Mouse (Mus musculus) kidney, postnatal 4 days (tissue): ENCODE results near the gene Cnih3.
A peak's percentile ranks its signal among the peaks of the same experiment; 100 is the strongest.

Experiments
- DNase-seq, 2 experiments: peaks; one replicate each; pipeline ENCODE4 v3.0.0; 2021; ENCODE audit warnings: mixed read lengths in 2 of 2

Cnih3 gene

DNA sequence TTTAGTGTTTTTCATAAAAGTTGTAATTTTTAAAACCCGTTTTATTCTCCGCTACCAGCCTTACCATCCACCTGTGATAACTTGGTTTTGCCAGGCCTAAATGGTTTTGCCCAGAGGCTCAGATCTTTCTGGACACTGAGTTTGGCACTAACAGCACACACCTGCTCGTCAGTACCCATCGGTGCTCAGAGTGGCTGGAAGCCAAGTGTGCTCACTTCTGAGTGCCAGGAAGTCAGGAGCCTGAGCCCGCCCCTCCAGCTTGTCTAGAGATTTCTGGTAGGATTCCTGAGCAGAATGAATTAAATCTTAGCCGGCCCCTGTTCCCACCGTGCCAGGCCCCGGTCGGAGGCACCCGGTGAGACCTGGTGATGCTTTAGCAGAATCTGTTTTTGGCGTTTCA, 54.9 kb downstream of the Cnih3 start:
- DNase-seq: no peak

DNA sequence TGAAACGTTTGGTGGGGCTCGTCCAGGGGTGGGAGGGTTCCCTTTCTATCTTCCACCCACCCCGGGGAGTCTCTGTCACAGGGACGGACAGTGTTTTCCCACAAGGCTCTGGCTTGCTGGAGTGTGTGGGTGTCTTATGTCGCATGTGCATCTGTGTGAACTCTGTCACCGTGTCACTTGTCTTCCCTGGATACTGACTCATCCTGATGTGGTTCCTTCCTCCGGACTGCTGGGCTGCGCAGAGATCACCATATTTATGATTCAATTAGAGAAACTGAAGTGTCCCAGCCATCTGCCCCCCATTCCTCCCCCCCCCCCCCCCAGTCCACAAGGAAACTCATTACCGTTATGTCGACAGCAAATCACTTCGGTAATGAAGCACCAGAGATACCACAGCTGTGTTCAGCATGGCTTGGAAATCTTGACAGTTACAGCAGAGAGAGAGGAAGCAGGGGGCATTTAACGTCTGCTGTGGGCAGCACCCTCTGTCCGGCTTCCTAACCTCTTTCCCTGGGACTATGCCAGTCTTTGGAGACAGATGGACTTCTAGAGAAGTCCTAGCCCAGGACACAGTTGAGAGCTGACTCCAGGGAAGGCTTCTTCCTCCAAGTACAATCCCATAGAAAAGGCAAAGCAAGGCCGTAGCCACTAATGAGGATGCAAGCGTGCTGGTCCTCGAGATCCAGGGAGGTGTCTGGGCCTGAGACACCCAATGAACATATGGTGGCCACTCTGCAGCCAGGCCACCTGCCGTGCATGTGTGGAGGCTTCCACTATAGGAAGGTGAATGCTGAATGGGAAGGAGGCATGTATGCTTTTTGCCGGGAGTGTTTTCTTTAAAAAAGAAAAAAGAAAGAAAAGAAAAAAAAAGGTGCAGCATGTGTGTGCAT, 55.9 kb downstream of the Cnih3 start:
- DNase-seq: no peak

DNA sequence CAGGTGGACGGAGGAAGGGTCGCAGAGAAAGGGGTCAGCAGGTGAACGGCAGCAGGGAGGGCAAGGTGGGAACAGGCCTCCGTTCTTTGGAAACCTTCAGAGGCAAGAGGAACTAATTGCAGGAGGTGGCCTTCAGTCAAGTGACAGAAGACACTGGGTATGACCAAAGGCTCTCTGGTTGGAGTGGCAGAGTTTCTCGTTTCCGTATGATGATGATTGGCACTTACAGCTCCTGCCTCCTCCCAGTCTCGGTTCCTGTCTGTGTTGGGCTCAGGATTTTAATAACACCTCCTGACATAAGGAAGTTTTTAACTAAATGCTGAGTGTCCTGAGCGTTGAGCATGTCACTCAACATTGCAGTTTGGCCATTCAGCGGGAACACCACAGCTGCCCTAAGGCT, 57.3 kb downstream of the Cnih3 start:
- no peak for DNase-seq

DNA sequence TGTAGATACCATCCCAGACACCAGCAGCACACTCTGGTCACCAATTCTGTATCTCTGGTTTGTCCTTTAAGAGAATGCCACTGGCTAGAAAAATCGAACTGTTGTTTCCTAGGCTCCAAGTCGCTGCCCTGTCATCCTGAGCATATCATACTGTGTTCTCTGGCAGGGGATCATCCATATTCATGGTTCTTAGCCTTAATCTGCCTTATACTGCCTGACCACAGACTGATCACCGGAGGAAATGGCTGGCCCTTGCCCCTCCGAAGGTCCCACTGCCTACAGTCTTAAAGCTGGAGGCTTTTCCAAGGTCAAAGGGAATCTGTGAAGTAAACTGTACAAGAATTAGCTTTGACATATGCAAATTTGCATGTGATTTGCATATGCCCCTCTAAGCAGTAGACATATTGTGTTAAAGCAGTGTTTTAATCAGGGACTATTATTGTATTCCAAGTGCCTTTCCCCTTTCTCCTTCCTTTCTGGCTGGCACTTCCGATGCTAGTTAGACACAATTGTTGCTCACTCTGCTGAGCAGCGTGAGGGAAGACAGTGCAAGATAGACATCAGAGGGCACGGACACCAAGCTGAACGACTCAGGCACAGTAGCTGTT, 58.3 kb downstream of the Cnih3 start:
- DNase-seq: no peak

DNA sequence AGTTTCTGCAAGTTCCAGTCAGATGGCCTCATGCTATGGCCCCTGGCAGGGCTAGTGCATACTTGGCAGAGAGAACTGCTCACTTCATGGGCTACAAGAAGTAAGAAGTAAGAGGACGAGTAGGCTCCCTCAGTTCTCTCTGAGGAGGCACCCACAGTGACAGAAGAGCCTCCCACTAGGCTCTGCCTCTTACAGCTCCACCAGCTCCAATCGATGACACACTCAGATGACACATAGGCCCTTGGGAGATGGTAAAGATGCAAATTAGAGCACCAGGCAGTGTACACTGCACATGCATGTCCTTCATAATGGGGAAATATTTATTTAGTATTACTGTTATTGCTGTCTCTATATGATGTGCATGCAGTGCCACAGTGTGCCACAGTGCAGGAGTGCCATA, 62.6 kb downstream of the Cnih3 start:
- DNase-seq: no peak

DNA sequence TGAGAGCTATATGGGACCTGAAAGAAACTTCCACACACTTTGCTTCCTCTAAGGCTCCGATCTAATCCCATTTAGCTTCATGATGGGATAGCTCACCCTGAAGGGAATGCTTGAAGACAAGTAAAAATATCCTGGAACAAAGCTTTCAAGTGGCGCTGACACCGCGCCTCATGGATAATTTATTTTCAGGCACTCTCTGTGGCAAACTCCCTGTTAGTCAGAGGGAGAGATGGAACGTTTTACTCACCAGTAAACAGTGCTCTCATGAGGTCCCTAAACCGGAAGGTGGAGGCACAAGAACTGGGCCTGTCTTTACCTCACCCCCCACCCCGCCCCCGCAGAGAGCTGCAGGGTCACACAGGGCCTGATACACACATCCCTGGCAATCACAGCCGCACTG, 64.4 kb downstream of the Cnih3 start:
- DNase-seq: no peak

DNA sequence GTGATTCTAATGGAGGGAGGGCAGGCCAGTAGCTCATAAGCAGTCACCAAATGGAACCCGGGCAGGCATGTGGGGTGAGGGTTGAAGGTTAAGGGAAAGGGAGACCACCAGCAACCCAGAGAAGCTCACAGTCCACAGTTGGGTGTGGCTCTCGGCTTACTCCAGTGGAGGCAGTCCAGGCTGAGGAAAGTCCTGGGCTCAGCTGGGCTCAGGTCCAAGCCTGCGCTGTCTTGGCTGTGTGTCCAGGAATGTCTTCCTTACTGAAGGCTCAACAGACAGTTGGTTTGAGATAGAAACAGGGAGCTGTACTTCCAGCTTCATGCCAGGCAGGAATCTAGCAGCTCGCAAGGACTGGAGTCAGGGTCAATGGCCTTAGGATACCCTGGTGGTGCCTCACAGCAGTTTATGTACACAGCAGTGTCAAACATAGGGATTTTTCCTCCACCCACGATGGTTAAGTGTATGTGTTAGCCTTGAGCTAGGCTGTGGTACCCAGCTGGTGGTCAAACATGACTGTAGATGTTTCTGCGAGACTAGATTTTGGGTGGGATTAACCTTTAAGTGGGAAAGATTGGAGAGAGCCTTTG, 65.6 kb downstream of the Cnih3 start:
- peak; percentile 50 to 60 for DNase-seq

DNA sequence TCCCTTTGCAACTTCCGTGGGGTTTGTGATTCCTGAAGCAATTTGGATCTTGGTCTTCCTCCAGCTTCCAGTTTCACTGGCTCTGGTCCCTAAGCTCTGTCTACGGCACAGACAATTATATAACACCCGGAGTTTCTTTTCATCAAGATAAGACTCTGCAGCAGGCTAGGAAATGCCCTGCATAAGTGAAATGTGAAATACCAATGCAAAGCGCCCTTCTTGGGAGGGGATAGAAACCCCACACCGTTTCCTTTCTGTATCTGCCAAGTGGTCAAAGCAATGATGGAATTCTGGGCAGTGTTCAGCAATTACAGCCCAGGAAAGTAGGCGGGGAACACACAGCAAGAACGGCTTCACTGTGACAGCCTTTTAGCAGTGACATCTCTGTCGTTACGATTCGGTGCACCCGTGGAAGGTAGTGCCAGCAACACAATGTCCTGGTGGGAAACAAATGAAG, 67.7 kb downstream of the Cnih3 start:
- no peak for DNase-seq

DNA sequence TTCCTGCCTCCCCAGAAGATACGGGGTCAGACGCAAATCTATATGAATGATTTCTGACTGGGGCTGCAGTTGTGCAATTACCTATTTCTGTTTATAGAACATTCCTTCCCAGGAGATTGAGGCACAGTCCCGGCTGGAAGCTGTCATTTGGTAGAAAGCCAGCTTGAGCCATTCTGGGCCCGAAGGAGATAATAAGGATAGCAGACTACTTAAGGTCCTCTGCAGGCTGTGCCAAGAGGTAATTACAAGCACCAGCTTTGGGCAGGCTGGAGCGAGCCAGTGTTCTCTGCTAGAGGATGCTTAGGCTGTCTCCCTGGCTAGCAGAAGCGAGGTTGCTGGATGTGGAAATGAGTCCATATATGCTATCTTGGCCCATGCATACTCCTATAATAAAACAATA, 70.4 kb downstream of the Cnih3 start:
- no peak for DNase-seq

DNA sequence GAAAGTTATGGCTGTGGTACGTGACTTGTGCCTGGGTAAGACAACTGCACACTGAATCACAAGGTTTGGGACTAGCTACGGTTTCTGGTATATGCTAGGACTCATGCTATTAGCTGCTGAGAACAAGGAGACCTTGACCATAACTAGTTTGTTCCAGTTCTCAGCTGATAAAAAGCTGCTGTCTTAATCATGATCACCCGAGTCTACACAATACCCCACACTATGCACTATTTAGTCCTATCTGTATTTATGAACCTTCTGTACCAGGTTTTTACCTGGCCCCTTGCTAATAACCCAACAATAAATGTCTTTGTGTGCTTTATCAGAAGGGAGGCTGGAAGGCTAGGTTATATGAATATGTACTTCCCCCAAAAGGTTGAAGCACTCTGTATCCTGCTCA, 72.5 kb downstream of the Cnih3 start:
- no peak for DNase-seq

DNA sequence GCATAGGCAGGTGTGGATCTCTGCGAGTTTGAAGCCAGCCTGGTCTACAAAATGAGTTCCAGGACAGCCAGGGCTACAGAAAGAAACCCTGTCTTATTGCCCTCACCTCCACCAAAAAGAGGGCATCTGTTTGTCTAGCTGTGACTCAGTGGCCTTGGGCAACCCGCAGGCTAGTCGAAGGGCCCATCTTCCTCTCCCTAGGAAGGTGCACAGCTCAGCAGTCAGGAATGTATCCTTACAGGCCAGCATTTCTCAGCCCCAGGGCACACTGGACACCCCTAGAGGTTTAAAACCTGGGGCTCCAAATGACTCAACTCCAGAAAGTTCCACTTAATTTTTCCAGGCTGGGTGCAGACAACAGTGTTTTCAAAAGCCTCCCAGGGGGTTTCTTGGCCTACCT, 73.0 kb downstream of the Cnih3 start:
- no peak for DNase-seq

DNA sequence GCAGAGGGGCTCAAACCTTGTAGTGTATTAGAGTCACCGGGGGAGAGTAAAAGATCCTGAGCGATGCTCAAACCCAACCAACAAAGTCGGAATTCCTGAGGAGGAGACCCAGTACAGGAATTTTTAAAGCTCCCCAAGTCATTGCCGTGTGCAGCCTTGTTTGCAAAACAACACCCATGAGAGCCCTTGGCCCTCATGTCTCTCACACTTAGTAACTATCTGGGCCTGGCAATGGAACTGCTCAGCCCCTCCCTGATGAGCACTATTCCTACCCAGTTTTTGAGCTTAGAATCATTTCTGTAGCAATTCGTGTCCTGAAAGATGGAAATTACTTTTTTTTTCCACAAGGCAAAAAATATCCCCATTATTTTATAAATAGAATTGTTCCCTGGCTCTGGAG, 74.0 kb downstream of the Cnih3 start:
- DNase-seq: no peak

DNA sequence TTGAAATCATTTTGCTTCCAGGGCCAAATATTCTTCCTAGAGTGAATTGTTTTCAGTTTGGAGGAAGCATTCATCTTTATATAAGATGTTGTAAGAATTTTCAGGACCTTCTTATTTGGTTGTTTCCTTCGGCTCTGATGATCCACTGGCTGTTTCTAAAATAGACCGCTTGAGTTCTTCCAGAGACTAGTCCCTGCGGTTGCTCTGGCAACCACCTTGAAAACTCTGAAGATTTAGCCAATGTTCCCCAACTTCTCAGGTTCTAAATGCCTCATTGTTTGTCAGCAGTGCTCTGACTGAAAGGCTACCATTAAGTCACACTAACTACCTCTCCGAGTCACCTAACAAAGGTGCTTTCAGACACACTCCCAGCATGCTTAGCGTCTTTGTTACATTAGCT, 80.8 kb downstream of the Cnih3 start:
- no peak for DNase-seq

DNA sequence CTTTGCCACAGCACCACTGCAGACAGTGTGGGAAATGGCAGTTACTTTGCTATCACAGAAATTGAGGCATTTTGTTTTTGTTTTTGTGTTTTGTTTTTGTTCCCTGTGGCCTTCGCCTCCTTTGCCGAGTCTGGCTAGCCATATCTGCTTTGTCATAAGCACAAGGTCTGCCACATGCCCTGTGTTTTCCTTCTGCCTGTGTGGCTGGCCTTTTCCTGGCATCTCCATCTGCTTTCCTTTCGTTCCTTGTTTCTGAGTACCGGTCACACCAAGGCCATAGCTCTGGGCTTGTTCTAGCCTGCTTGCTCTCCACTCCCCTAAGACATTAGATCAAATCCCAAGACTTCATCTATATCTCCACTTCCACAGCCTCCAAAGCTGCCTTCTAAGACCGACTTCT, 83.0 kb downstream of the Cnih3 start:
- no peak for DNase-seq

DNA sequence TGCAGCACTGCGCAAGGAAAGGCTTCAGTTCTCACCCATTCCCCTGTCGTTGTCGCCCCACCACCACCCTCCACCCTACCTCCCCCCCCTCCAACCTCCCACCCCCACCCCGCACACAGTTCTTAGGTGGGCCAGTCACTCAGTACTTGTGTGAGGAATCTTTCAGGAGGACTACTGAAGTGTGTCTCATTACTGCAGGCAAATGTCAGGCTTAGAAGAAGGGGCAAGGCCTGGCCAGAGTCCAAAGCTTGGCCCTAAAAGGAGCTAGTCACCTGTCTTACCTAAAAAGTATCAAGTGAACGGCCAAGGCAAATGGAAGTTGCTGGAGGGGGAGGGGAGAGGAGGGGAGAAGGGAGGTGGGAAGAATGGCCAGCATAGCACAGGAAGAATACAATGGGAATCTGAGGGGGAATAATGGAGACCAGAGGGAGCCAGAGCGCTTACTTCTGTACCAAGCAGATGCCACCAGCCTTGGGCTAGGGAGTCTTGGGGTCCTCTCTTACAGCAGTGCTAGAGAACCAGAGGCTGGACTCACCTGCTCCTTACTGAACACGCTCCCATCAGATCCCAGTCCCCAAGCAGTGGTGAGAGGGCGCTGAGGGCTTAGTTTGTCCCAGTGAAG, 88.7 kb downstream of the Cnih3 start:
- peak; percentile 69 to 78 for DNase-seq

DNA sequence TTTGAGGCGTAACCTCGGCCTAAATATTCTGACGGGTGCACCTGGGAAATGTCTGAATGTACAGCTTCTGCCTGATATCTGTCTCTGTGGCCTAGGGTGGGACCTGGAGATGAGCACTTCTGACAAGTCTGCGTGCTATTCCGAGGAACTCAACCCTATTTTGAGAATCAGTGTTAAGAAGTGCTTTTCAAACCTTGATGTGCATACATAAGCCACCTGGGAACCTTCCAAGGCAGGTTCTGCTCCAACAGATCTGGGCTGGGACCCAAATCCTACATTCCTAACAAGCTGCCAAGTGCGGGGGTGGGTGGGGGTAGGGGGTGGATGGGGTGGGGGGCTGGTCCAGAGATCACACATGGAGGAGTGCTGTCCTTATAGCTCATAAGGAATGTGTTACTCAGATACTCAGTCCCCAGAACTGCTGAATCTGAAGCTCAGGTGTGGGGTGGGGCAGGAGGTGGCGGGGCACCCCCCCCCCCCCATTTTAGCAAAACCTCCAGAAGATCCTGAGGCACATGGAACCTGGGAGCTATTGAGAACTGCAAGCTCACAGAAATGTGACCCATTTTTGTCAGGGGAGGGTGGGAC, 89.3 kb downstream of the Cnih3 start:
- DNase-seq: peak in 1 of 2 experiments; percentile 43

DNA sequence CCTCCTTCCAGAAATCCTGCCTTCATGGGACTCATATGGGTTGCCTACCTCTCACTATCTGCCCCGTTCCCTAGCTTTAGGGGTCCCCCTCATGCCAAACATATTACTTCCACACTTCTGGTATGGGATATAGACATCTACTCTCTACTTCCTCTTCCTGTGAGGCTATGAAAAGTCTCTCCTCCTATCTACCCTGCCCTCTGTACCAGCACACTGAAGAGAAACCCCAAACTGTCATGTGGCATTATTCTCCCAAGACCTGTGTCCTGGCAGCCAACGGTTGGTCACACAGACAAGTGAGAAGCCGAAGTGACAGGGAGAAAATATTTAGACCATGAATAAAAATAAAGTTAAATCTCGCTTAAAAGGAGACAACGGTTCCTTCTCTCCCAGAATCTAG, 92.6 kb downstream of the Cnih3 start:
- no peak for DNase-seq

DNA sequence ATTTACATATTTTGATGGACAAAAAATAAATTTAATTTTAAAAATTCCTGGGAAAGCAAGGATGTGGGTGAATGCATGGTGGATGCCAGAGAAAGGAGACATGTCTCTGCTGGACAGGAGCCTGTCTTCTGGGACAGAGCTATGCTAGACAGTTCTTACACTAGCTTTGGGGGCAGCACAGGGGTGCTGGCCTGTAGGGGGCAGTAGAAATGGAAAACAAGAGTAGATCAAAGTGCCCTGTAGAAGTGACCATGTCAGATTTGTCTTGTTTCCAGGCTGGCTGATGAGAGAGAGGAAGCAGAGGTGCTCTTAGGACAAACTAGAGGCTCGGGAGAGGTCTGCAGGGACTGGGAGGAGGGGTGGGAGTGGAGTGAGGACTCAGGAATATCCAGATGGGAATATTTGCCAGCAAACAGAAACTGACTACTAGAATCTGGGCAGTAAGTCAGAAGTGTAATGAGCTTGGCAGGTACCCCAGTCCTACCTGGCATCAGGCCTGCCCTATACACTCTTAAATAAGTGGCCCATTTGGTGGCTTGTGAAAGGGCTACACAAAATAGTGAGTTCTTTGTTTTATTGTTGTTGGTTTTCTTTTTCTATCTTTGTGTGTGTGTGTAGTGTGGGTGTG, 93.3 kb downstream of the Cnih3 start:
- DNase-seq: no peak

DNA sequence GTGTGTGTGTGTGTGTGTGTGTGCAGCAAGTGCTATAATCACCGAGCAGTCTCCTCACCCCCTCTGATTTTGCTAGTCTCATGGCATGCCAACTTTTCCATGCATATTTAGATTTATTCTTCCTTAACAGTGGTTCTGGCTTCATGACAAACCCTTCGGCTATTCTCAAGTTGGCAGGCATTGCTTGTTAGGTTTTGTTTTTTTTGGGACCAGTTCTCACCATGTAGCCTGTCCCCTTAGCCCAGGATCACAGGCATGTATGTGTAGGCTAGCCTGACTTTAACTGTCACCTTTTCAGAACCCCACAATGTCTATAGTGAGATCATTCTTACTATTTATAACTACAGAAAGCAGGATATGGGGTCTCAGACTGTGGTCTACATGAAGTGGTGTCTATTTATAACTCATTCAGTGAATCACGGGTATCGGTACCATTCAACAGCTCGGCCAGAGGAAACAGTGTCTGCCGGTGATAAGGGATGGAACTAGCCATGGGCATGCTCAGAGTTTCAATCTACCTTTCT, 94.2 kb downstream of the Cnih3 start:
- DNase-seq: no peak

DNA sequence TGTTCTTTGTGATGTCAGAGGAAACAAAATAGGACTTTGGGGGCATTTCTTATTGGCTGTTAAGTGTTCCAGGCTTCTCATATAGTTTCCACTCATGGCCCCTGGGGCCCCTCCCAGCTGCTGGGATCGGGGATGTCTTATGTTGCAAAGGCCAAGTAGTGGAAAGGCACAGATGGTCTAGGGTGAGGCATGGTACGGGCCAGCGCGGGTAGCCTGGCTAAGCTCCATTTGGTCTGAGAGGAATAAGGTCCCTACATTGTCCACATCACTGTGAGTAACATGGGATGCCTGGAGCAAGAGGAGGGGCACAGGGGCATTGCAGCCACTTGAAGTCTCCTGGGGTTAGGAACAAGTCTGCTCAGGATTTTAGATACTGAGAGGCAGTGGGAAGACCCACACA, 95.1 kb downstream of the Cnih3 start:
- no peak for DNase-seq

DNA sequence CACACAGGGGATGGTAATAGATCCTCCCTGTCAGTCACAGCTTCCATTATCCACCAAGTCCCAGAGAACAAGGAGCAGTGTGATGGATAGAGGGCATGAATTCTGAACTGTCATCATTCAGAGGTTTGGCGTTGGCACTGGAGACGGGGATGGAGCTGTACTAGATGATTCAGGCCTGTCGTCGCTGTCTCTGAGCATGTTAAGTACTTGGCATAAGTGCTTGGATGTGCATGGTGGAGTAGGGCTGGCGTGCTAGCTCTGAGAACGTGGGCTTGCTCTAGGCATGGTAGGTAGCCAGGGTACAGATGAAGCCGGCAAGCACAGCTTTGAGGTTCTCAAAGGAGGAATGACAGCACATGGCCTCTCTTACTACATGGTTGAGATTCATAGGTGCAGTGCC, 95.6 kb downstream of the Cnih3 start:
- DNase-seq: no peak

DNA sequence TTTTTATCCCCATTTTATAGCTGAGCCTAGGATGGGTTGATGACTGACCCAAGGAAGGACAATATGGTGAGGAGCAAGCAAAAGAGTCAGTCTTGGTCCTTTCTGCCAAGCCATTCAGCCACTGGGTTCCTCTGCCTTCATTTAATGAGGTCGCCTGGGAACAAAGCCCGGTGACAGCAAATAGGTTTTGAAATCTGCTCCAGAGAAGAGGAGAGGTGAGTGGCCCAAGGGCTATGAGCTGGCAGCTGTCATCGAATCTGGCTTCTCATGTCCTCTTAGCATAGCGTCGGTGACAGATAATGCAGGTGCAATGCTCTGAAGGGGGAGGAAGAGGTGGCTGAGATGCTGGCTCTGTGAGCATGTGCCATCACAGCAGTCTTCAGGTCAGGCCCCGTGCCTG, 100.7 kb downstream of the Cnih3 start:
- no peak for DNase-seq

DNA sequence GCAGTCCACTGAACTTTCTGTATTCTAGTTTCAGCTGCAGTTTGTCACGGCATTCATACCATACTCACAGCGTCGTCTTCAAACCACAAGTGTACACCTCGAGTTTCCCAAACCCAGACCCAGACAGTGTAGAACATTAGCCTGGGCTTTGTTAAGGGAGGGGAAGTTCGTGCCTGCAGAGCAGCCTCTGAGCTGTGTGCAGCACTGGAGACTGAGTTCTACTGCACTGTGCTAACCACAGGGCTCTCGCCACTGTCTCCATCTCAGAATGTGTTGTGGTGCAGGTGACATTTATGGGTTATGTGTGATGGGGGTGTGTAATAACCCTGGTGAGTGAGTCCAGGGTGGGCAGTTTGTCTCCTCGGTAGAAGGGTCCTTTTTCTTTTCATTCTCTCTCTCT, 104.5 kb downstream of the Cnih3 start:
- DNase-seq: no peak
